Mouse (Mus musculus): ENCODE data around the gene Crebrf.

The Crebrf gene

DNA sequence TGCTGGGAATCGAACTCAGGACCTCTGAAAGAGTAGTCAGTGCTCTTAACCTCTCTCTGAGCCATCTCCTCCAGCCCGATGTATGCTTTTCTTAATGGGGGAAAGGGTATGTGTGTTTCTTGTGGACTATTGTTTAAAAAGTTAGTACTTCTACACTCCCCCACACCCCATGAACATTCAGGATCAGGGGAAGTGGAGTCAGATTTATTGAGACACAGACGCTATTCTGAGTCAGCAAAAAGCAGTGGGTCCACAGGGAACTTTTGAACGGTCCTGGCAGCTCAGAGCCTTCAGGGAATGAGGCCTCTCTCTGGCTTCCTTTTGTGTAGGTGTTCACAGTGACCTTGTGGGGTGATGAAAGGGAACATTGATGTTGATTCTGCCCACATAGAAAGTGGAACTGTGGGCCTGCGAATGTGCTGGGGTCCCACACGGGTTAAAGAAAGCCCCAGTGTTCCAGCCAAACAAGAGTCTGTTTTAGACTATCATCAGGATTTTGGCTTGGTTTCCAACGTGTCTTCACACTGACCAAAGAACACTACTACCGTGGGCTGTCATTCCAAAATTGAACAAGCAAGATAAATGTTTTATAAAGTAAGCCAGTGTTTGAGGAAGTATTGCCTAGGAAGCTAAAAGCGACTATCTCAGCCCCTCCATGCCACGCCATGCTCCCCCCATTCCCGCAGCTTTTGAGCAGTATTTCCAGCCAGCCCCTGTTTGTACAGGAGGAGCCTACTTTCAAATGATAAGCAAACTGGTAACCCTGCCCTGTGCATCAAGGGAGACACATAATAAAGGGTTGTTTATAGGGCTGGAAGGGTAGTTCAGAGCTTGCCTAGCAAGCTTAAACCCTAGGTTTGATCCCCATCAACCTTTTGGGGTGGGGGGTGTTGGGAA lies 9.7 kb upstream of the Crebrf start:
- no peak for DNase-seq (ENCODE audit: low spot score)

DNA sequence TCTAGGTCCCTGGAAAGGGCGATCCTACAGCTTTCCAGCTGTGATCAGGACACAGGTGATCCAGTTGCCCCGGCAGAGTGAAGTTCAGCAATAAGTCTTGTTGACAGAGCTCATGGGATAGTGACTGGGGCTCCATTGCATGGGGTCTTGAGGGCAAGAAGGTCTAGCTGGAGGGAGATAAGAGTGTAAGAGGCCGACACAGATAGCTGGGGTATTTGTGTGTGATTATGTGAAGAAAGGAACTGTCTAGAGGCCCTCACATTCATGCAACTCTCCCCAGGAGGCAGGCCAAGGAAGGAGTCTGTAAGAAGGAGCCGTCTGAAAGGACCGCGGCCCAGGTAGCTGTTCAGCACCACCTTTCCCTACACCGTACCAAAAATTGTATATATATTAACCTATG lies 8.4 kb upstream of the Crebrf start:
- no peak for DNase-seq (ENCODE audit: low spot score)

DNA sequence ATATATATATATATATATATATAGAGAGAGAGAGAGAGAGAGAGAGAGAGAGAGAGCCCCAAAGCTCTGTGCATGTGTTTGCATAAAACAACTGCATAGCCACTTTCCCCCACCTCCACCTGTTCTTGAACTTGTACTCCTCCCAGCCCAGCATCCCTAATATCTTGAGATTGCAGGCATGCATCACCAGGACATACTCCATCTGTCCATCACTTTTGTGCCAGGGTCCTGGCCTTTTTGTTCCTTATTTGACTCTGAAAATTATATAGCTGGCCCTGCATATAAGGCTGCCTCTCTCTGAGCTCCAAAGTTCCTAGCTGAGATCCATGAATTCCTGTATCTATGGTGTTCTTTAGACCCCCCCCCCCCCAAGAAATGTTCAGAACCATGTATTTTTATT lies 7.0 kb upstream of the Crebrf start:
- DNase-seq (ENCODE audit: low spot score): no peak

DNA sequence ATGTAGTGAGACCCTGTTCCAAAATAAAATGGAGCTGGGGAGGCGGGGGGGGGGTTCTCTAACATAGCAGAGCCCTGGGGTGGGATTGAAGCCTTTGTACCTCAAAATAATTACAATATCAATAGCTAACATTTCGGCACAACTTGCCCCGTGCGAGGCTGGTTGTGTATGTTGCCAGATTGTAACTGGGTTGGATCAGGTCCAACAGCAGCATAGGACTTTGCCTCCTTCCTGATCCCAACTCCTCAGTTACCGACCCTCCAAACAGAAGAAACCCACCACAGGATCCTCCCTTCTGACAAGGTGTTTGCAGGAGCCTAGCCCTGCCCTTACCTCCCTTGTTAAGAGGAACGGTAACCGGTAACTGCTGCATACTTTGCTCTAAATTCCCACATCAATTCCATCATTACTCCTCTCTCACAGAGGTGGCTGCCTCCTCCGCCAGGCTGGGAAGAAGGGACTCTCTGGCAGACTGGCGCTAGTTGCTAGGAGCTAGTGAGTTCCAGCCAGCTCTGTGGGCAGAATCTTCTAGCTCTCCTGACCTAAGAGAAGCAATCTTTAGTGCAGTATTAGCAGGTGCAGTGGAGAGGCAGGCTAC lies 6.4 kb upstream of the Crebrf start:
- DNase-seq (ENCODE audit: low spot score): no peak

DNA sequence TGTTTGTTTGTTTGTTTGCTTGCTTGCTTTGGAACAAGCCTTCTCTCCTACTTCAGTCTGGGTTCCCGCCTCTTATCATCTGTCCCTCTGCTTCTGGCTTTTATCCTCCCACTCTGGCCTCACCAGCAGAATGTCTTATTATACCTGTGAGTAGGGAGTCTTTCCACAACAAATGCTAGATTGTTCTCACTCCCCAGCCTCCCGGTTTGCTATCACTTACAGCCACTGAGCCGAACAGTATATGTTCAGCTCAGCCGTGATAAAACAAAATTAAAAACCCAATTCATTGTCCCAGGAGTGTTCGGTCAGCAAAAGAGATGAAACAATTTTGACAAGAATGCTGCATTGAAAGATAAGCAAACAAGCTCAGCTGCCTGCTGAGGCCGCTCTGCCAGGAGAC lies 5.4 kb upstream of the Crebrf start:
- DNase-seq (ENCODE audit: low spot score): no peak

DNA sequence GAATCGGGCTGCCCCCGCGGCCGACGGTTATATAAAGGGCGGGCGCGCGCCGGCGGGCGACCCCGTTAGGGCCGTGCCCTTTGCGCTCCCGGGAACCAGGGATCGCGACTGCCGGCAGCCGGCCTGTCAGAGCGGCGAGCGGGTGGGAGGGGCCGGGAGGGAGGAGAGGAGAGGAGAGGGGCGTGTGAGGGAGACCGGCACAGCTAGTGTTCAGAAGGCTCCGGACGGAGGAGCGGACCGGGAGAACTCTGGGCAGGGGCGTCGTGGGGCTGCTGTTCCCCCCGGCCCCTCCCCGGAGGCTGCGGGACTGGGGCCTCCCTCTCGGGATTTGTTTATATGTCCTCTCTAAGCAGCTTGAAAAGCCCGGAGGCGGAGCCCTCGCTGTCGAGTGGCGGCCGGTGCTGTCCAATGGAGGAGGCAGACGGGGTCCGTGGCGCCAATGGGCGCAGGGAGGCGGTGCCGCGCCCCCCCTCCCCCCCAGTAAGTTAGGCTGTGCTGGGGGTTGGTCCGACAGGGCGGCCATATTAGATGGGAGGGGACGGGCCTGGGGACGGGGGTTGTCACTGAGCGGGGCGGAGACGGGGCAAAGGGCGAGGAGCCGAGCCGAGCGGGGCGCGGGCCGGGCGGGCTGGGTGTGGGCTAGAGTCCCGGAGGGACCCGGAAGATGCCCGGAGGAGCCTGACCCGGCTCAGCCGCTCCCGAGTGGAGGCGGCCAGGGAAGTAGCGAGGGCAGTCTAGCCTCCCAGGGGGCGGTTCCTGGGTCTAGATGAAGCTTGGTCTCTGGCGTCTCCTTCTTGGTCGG lies 667 bp downstream of the Crebrf start:
- DNase-seq (ENCODE audit: low spot score): peak; percentile 73

DNA sequence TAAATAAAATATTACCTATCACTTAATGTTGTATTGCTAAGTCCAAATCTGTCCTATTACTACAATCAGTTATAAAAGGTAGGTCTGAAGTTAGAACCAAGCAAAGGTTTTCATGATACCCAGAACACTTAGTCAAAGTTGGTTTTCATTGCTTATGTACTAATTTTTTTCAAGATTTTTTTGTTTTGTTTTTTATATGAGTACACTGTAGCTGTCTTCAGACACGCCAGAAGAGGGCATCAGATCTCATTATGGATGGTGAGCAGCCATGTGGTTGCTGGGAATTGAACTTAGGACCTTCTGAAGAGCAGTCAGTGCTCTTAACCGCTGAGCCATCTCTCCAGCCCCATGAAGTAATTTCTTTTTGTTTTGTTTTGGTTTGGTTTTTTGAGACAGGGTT lies 2.4 kb downstream of the Crebrf start:
- DNase-seq (ENCODE audit: low spot score): no peak

DNA sequence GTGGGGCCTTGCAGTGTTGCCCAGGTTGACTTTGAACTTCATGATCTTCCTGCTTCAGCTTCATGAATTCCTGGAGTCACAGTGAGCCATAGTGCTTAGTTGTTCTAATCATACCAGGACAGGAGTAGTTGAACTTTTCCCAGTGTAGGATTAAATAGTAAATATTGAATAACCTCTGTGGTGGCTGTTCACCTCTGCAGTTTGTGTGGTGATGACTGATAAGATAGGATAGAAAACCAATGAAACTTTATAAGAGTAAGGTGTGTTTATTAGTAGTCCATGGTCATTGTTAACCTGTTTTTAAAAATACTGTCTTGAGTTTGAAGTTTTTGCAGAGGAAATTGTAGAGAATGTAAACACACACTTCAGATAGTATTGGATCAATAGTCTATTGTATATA lies 4.0 kb downstream of the Crebrf start:
- no peak for DNase-seq (ENCODE audit: low spot score)

DNA sequence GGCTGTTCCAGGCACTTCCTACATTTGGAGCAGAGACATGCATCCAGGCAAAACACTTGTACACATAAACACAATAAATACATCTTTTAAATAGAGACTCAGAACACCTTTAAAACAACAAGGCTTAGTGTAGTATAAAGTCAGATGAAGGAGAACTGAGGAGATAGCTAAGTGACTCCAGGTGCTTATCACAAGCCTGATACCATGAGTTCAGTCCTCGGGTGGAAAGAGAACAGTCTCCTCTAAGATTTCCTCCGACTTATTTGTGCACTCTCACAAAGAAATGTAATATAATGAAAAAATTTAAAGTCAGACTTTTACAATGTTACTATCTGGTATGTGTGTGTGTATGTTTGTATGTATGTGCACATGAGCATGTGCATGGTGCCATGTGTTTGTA lies 6.4 kb downstream of the Crebrf start:
- DNase-seq (ENCODE audit: low spot score): no peak

DNA sequence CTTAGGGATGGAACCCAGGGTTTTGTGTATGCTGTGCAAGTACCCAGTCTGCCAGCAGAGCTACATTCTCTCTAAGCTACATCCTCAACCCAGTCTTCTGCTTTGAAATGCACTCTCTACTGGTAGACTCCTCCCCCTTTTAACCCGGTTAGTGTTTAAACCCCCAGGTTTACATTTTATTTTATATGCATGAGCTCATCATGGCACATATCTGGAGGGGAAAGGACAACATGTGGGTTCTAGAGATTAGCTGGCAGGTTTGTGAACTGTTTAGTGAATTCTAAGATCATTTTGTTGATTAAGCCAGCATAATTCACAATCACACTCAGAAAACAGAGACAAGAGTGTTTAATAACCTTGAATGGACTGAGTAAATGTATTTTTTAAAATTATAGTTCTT lies 9.3 kb downstream of the Crebrf start:
- no peak for DNase-seq (ENCODE audit: low spot score)

DNA sequence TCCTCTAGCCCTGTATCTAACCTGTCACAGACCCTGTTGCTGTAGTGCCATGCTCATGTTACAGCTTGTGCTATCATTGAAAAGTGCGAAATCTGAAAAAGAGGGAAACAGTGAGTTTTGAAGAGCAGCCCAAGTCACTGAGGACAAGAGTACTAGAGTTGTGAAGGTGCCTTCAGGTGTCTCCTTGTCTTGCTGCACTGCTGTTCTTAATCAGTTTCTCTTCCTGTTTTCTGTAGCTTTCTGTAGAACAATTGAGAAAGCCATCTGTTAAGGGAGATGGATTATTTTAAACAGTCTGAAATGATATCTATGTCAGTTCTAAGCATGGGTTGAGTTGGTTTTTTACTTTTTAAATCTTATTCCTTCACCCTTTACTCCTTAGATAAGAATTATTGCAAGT lies 11.2 kb downstream of the Crebrf start:
- DNase-seq (ENCODE audit: low spot score): no peak

DNA sequence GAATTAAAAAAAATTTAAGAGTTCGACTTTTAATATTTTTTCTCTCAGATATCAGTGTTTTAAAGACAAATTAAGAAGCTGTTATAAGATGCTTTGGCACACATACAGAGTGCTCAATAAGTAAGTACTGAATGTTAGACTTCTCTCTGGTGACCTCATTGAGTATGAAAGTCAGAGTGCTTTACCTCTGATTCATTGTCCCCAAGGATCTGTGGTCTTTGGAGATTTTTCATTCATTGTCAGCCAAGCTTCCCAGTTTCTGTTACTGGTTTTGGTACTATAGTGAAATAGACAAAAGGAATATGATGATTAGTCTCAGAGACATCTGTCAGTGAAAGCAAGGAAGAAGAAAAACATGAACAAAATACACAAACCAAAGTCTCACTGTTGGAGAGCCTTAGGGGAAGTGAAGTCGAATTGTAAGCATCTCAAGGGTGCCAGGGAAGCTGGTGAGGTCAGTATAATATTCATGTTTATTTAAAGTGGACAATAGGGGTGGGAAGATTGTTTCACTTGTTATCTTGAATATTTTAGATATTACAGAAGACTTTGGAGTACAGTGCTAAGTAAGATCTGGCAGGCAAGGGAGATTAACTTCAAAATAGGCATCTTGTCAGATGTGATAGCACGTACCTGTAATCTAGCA lies 11.8 kb downstream of the Crebrf start:
- no peak for DNase-seq (ENCODE audit: low spot score)

DNA sequence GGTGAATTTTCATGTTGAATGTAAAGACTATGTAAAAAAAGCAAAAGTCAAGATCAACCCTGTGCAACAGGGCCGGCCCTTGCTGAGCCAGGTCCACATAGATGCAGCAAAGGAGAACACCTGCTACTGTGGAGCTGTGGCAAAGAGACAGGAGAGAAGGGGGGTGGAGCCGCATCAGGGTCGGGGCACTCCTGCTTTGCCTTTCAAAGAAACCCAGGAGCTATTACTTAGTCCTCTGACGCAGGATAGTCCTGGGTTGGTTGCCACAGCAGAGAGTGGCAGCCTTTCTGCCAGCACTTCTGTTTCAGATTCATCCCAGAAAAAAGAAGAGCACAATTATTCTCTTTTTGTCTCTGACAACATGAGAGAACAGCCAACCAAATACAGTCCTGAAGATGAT lies 27.1 kb downstream of the Crebrf start:
- no peak for DNase-seq (ENCODE audit: low spot score)

DNA sequence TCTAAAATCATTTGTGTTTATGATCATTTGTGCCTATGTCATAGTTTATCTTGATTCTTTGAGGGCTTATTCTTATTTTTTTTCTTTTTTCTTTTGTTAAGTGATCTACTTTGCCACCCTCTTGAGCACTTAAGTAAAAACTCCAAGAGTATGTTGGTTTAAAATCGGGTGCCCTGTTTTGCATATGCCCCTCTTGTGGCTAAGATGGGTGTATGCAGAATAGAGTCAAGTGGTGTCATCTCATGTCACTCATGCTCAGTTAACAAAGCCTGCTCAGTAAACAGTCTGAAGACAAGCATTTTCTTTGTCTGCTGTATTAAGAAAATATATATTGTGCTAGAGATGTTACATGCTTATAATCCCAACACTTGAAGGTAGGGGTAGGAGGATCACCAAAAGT lies 27.8 kb downstream of the Crebrf start:
- DNase-seq (ENCODE audit: low spot score): no peak

DNA sequence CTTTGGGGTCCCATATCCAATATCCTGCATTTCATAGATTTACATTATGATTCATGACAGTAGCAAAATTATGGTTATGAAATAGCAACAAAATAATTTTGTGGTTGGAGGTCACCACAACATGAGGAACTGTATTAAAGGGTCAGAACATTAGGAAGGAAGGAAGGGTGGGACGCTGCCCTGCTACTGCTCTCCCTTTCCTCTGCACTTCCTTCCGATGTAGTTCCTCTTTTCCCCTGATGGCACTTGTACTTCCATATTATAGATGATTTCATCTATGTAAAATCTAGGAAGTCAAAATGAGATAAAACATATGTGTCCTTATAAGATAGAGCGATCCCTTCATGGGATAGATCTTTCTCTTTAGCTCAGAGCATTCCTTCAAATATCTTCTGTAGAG lies 34.5 kb downstream of the Crebrf start:
- no peak for DNase-seq (ENCODE audit: low spot score)

DNA sequence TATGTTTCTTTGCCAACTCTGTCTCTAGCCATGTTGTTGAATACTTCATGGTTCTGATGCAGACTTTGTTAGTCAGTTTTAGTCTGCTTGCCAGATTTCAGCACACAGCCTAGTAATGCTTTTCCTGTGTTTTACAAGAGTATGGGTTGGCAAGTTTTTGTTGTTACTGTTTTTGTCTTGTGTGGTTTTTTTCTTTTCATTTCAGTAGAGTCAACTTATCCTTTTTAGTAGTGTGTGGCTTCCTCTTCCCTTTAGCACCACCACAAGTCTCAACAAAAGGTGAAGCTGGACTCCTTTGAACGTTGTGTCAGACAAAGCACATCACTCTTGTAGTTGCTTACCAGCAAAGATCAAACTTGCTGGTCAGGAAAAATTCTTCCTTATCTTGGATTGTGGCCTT lies 36.8 kb downstream of the Crebrf start:
- no peak for DNase-seq (ENCODE audit: low spot score)

DNA sequence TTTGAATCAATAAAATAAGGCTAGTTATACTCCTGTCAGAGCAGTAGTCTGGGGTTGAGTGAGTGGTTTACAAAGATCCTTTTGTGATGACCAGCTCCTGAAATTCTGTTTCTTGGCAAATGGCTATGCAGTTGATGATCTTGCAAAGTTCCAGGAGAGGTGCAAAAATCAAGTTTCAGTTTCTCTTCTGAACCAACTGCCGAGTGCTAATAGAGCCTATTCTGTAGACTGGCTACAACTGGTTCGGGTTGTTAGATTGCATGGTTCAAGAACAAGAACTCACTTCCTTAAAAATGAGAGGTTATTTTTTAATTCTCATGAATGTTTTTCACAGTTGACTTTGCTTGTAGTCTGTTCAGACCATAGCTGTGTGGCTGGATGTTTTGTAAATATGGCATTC lies 38.0 kb downstream of the Crebrf start:
- no peak for DNase-seq (ENCODE audit: low spot score)

DNA sequence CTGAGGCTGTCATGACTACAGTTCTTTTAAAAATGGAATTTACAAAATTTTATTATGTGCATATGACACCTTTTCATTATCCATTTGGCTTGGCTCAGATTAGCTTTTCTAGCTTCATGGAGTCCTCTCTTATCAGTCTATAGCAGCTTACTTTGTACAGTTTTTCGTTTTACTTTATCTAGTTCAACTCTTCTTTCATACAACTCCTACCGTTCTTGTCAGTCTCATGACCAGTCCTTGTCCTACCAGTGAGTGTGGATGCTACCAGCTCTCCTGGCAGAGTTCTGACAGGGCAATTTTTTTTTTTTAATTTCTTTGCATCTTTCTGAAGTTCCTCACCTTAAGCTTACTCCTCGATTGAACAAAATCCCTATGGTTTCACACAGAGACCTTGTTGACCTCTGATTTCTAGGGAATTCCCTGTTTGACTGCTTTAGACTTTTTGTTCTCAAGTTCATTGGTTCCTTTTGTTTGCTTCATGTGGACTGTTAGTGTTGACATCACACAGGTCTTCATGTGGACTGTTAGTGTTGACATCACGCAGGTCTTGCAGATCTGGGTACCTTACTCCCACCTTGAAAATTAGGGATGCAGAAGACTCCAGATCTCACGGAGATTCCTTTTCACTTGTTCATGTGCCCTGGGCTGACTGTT lies 51.8 kb downstream of the Crebrf start:
- DNase-seq (ENCODE audit: low spot score): no peak

DNA sequence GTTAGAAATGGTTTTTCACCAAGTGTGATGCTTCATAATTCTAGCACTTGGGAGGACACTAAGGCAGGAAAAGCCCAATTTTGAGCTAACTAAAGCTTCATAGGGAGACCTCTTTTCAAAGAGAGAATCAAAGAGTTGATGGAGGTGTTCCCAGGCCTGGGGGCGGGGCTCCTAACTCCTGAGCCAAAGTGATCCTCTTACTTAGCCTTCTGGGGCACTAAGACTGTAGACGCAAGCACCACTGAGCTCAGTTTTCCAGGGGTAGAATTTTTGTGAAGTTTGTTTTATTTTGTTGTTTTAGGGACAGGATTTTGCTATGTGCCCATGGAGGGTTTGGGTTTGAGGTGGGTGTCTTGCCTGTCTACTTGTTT lies 52.3 kb downstream of the Crebrf start:
- no peak for DNase-seq (ENCODE audit: low spot score)

DNA sequence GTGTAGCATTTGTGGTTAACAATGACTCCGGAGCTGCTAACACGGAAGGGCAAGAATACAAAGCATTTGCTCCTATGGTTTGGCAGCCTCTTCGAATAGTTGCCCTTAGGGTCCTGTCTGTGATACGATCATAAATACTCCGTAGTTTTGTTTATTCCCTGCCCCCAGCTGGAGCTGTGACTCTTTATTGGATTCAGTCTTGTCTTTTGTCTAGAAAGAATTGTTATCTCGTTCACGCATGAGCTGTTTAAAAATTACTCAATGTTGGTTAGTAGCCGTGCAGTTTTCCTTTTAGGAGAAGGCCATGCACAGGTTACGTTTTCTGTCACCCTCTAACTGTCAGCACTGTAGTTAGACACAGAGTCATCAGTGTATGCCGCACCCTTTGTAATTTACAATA lies 60.8 kb downstream of the Crebrf start:
- DNase-seq (ENCODE audit: low spot score): no peak

DNA sequence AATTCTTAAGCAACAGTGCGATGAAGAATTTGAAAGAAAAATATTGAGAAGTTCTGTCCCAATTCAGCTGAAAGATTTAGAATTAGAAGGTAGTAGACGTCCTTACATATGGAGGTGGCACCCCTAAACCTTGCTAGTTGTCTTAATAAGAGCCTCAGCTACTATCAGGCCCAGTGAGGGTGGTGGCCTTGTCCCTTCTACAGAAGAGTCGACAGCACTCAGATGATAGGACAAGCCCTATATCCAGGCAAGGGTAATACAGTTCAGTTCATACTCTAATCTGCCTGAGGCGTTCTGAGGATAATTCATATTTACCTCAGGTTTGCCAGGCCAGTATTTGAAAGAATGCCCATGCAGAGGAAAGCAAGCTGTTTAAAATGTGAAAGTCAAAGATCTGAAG lies 62.6 kb downstream of the Crebrf start:
- DNase-seq (ENCODE audit: low spot score): no peak

DNA sequence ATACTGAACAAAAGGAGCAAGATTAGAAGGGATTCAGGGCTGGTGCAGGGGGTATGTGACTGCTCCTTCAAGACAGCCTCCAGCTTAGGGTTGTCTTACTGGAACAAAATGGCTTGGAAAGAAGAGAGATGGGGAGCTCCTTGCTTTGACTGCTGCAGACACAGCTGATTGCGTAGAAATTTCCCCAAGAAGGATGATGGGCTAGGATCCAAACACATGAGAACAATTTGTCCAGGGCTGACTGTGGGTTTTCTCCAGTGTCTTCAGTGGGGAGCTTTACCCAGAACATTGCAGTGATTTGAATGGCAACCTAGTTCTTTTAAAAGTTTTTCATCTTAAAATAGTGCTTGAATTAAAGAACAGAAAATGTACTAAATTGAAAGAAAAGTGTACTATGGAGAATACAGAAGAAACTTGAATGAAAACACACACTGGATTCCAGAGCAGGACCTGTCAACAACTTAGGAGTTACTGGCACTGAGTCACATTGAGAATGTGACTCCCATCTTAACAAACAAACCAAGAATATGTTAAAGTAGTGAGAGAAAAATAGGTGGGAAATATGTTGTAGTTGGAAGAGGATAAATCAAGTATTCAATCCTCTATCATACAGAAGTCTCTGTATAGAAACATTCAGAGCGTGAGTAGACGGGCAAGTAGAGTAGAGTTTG lies 63.1 kb downstream of the Crebrf start:
- no peak for DNase-seq (ENCODE audit: low spot score)
